Mouse (Mus musculus): ENCODE data around the gene Defa30. TPM values are rescaled to one million over a fixed set of nuclear protein-coding genes. Genes with fewer than 3 reads are reported as not detected.
"Not testable (repeated sequence)": the region's sequence is repeated elsewhere in the genome, so short reads cannot be mapped to it uniquely, and the experiment has no call there.

The Defa30 gene
- not detected for total RNA-seq (2021)
- long read RNA-seq, experiment 1 = 0 reads
- long read RNA-seq, experiment 2 = 0 reads

DNA sequence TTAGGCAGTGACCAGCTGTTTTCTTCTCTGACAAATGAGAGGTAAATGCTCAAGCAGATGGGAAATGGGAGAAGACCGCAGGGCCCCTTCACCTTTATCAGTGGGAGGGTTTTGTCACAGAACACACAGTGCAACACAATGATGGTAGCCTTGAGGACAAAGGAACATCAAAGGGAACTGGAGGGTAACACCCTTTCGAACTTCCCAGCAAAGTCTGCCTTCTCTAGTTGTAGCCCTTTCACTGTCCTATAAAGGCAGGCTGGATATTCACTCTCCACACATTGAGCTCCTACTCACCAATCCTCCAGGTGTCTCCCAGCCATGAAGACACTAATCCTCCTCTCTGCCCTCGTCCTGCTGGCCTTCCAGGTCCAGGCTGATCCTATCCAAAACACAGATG, at the start of gene Defa30:
Gene Defa30, plus strand, starts transcription at position 301 of the 400 bp plus-strand sequence.
- intact Hi-C loops (cut with DNase I); DNase-seq (ENCODE audit: low spot score in 2 of 2): not testable (repeated sequence)

DNA sequence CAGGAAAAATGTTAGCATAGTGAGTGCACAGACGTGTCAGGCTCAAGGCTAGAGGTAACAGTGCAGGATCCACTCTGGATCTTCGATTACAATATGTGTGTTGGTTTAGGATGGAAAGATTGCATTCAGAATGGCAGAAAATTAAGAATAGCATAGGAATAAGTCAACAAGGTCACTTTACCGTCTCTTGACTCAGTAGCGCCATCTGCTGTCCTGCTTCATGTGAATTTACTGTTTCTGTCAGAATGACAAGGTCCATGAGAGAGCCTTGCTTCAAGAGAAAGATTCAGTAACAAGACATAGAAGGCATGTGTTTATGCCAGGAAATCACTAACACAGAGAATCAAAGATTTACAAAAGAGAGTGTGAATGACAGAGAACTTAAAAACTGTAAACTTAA, 41.3 kb upstream of the Defa30 start:
- no peak for DNase-seq (ENCODE audit: low spot score in 2 of 2)

DNA sequence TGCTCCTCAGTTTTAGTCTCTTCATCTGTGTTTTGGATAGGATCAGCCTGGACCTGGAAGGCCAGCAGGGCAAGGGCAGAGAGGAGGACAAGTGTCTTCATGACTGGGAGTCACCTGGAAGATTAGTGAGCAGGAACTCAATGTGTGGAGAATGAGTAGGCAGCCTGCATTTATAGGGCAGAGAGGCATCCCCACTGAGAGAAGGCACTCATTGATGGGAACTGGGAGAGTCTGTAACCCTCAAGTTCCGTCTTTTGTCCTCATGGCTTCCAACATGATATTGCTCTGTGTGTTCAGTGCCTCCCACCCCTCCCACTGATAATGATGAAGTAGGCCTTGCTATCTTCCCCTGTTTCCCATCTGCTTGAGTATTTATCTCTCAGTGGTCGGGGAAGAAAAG, 38.5 kb upstream of the Defa30 start, which contains the start of gene Gm14851:
Gene Gm14851, minus strand, starts transcription at position 101 of the 400 bp plus-strand sequence.
- DNase-seq (ENCODE audit: low spot score in 2 of 2); intact Hi-C loops (cut with DNase I): not testable (repeated sequence)

More for the DNA sequence above, 41.3 kb upstream of the Defa30 start:
- intact Hi-C loops (cut with DNase I) = no loop called here

DNA sequence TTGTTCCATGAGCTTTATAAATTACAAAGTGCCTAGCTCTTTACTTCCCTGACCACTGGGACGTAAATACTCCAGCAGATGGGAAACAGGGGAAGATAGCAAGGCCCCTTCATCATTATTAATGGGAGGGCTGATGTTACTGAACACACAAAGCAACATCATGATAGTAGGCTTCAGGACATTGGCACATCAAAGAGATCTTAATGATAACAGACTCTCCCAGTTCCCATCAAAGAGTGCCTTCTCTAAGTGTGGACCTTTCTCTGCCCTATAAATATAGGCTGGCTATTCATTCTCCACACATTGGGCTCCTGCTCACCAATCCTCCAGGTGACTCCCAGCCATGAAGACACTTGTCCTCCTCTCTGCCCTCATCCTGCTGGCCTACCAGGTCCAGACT, 27.5 kb downstream of the Defa30 start, which contains the start of gene Defa22:
Gene Defa22, plus strand, starts transcription at position 301 of the 400 bp plus-strand sequence.
- DNase-seq (ENCODE audit: low spot score in 2 of 2) = not testable (repeated sequence)

More for the DNA sequence above, 27.5 kb downstream of the Defa30 start, which contains the start of gene Defa22:
- intact Hi-C loops (cut with DNase I) = not testable (repeated sequence)

Other genes with a start within 250 kb of the Defa30 start
- not detected for gene Defb33, start 242.0 kb upstream of the Defa30 start, total RNA-seq (2021)
- not detected for gene Gm15056, start 232.0 kb upstream of the Defa30 start, total RNA-seq (2021)
- gene Gm6040, start 212.6 kb upstream of the Defa30 start, total RNA-seq (2021) = not detected
- gene AY761185, start 189.9 kb upstream of the Defa30 start, total RNA-seq (2021) = not detected
- gene Defa21, start 109.1 kb upstream of the Defa30 start, total RNA-seq (2021) = not detected
- gene Defa23, start 79.6 kb upstream of the Defa30 start, total RNA-seq (2021) = not detected
- gene Defa35, start 69.6 kb upstream of the Defa30 start, total RNA-seq (2021) = not detected
- gene Defa25, start 50.2 kb upstream of the Defa30 start, total RNA-seq (2021) = not detected
- not detected for gene Gm14851, start 38.6 kb upstream of the Defa30 start, total RNA-seq (2021)
- gene Defa22, start 27.6 kb downstream of the Defa30 start, total RNA-seq (2021) = not detected
- gene Defa31, start 57.0 kb downstream of the Defa30 start, total RNA-seq (2021) = not detected
- gene Gm15293, start 66.9 kb downstream of the Defa30 start, total RNA-seq (2021) = not detected
- gene Gm15292, start 115.1 kb downstream of the Defa30 start, total RNA-seq (2021) = not detected
- not detected for gene Defa27, start 180.9 kb downstream of the Defa30 start, total RNA-seq (2021)
- not detected for gene Defa29, start 192.4 kb downstream of the Defa30 start, total RNA-seq (2021)
- gene Defa2, start 243.9 kb downstream of the Defa30 start, total RNA-seq (2021) = not detected

Data from left cerebral cortex, postnatal 14 days (tissue).